Mouse (Mus musculus): ENCODE data around the gene Syt16. TPM values are rescaled to one million over a fixed set of nuclear protein-coding genes. Genes with fewer than 3 reads are reported as not detected.

The Syt16 gene
- total RNA-seq, 2 experiments from 2014 or later, result not detected

DNA sequence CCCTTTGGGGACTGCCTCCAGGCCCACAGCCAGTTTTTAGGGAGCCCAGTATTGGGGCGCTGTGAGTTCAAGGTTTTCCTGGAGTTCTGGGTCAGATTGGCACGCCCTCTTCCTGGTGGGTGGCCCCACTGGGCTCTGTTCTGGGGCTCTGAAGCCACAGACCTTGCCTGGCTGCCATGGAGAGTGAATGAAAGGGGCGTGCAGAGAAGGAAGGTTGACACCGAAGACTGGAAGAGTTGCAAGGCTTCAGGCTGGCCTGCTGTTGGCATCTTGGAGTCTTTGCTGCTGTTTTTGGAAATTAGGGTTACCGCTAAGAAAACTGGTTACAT lies 631 bp downstream of the Syt16 start:
- no peak for ATAC-seq (replicated peaks; ENCODE audit: low FRiP score, low TSS enrichment, poor library complexity, severe bottlenecking)

DNA sequence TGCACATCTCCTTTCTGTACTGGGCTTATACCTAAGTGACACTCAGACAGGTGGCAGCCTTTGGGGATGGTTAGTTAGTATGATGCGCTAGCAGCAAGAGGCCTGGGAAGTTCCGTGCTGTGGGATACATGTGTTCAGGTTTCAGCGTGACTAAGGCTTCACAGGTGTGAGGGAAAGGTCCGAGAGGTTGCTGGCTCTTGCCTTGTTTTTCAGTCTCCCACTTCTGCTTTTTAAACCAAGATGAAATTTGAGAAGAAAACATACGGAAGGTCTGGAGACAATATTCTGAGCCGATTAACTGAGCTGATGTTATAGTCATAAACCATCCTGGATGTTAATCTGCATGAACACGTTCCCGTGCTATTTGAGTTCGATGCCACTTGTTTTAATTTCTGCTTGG lies 5.0 kb downstream of the Syt16 start:
- no peak for ATAC-seq (replicated peaks; ENCODE audit: low FRiP score, low TSS enrichment, poor library complexity, severe bottlenecking)

DNA sequence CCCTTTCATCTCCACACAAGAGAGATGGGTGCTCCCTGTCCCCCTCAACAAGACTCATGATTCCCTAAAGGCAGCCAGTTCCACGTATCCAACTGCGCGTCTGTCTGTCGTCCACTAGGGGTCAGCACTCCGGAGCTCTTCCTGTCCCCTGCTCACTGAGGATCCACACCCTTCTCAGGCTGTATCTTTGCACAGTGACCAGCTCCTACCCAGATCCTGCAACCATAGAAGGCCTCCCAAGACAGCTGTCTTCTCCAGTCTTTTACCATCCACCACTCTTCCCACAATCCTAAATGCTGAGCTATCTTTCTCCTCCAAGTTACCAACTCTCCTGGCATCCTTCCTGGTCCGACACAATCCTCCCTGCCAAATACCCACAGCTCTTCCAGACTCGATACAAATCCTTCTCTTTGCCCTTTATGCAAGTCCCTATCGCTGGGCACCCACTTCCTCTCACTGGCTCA lies 12.0 kb downstream of the Syt16 start:
- ATAC-seq (replicated peaks; ENCODE audit: low FRiP score, low TSS enrichment, poor library complexity, severe bottlenecking), result peak; percentile 92

GRCm38 (mm10) chr12:74013739-74014138 lies 16.3 kb downstream of the Syt16 start:
- peak; percentile 87 for ATAC-seq (replicated peaks; ENCODE audit: low FRiP score, low TSS enrichment, poor library complexity, severe bottlenecking)

GRCm38 (mm10) chr12:74014739-74015270 lies 17.3 kb downstream of the Syt16 start:
- ATAC-seq (replicated peaks; ENCODE audit: low FRiP score, low TSS enrichment, poor library complexity, severe bottlenecking), result 0 out of 2 replicates have a peak, but pooled peaks have one; percentile 51

DNA sequence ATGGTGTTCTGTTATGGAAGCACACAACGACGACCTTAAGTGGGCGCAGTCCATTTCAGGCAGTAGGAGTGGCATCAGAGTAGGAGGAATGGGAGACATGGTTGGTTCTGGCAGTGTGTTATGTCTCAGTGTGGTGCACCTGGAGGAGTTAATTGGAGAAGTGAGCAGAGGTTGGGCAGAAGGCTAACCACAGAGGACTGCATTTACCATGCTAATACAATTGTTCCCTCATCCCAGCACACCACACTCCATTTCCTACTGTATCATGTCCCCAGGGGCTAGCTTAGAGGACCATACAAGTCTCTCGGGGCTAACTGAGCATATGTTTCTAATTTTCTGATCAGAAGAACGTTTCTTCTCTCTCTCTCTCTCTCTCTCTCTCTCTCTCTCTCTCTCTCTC lies 18.0 kb downstream of the Syt16 start:
- no peak for ATAC-seq (replicated peaks; ENCODE audit: low FRiP score, low TSS enrichment, poor library complexity, severe bottlenecking)

- ATAC-seq (replicated peaks; ENCODE audit: low FRiP score, low TSS enrichment, poor library complexity, severe bottlenecking), result no peak
These were observed 25.8 kb downstream of the Syt16 start for GRCm38 (mm10) chr12:74023260-74023659.

DNA sequence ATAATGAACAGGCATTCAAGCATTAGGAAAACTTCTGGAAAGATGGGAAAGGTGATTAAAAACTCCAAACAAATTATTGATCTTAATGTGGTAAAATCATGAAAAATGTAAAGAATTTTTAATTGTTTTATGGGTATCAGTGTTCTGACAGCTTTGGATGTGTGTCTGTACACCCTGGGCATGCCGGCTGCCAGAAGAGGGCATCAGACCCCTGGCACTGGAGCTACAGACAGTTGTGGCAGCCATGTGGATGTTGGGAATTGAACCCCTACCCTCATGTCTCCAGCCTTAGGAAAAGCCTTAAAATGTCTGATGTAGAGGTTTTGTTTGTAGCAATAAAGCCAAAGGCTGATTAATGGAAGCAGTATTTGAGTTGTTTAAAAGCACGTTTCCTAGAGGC lies 27.5 kb downstream of the Syt16 start:
- ATAC-seq (replicated peaks; ENCODE audit: low FRiP score, low TSS enrichment, poor library complexity, severe bottlenecking), result no peak

DNA sequence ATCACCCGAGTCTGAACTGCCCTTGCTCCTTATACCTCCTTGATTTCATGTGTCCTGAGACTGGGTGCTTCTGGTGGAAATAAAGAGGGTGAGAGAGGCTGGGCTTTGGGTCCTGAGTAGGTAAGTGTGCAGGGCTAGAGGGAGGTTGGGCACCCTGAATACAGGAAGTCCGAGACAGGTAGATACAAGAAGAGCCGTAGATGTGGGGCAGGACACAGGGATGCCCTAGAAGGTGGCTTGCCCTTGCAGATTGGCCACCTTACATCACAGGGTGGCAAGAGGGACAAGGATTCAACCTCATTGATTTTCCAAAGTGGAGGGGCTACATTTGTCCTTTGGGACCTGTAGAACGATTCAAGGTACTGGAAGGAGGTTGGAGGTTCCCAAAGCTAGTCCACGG lies 45.8 kb downstream of the Syt16 start:
- ATAC-seq (replicated peaks; ENCODE audit: low FRiP score, low TSS enrichment, poor library complexity, severe bottlenecking), result no peak

- ATAC-seq (replicated peaks; ENCODE audit: low FRiP score, low TSS enrichment, poor library complexity, severe bottlenecking), result no peak
These were observed 46.3 kb downstream of the Syt16 start for GRCm38 (mm10) chr12:74043755-74044154.

GRCm38 (mm10) chr12:74044241-74044640 lies 46.8 kb downstream of the Syt16 start:
- no peak for ATAC-seq (replicated peaks; ENCODE audit: low FRiP score, low TSS enrichment, poor library complexity, severe bottlenecking)

DNA sequence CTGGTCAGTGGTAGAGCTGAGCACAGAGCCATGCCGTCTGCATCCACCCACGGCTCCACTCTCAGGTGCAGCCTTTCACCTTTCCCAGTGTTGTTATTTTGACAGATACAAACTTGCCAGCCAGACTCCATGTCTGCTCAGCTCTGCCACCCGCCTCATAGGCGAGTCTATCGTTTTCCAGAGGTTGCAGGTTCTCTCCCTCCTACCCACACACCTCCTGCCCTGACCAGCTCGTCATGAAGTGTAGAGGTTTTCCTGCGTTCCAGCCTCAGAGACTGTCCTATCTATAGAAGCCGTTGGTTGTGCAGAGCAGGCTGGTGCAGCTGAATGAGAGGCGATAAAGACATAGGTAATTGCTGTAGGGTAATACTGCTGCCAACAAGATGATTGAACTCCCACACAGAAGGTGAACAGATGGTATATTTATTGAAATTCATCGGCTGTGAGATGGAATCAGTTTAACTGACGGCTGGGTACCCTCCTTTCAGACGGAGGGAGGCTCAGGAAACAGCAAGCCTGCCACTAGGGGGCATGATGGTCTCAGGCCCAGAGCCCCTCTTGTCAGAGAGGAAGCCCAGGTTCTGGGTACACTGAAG lies 58.0 kb downstream of the Syt16 start:
- ATAC-seq (replicated peaks; ENCODE audit: low FRiP score, low TSS enrichment, poor library complexity, severe bottlenecking), result no peak

- ATAC-seq (replicated peaks; ENCODE audit: low FRiP score, low TSS enrichment, poor library complexity, severe bottlenecking), result no peak
These were observed 58.7 kb downstream of the Syt16 start for GRCm38 (mm10) chr12:74056162-74056561.

GRCm38 (mm10) chr12:74062547-74062946 lies 65.1 kb downstream of the Syt16 start:
- ATAC-seq (replicated peaks; ENCODE audit: low FRiP score, low TSS enrichment, poor library complexity, severe bottlenecking), result no peak

- ATAC-seq (replicated peaks; ENCODE audit: low FRiP score, low TSS enrichment, poor library complexity, severe bottlenecking), result no peak
These were observed 71.5 kb downstream of the Syt16 start for GRCm38 (mm10) chr12:74068912-74069311.

DNA sequence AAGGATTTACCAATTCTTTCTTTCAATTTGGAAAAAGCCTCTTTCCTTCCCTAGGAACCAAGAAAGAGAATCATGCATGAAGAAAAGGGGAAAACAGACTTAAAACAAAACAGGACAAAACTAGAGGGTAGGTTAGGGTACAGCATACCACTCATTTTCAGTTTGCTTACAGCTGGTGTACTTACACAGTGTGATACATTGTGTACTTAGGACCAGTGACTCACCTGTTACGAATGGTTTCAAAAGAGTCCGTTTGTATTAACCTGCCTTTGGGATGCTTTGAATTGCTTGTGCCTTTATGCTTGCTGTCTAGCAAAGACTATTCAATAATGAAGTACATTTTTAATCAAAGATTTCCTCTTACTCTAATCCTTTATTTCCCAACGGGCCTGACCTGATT lies 78.1 kb downstream of the Syt16 start:
- no peak for ATAC-seq (replicated peaks; ENCODE audit: low FRiP score, low TSS enrichment, poor library complexity, severe bottlenecking)

DNA sequence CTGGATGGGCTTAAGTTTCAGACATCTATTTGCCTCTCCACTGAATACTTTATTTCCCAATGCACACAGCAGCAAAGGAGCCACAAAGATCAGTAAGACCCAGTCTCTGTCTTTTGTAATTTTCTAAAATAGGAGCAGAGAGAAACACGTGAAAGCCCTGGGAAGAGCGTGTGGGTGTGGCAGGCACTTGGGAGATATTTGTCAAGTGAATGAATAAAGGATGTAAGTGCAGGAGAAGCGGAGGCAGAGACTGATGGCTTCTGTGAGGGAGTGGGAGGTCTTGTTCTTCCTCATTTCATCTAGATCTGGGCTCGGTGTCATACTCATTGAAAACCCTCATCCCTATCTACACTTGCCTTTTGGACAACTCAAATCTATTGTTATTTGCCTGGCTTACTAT lies 78.6 kb downstream of the Syt16 start:
- no peak for ATAC-seq (replicated peaks; ENCODE audit: low FRiP score, low TSS enrichment, poor library complexity, severe bottlenecking)

GRCm38 (mm10) chr12:74081122-74081521 lies 83.7 kb downstream of the Syt16 start:
- ATAC-seq (replicated peaks; ENCODE audit: low FRiP score, low TSS enrichment, poor library complexity, severe bottlenecking), result no peak

DNA sequence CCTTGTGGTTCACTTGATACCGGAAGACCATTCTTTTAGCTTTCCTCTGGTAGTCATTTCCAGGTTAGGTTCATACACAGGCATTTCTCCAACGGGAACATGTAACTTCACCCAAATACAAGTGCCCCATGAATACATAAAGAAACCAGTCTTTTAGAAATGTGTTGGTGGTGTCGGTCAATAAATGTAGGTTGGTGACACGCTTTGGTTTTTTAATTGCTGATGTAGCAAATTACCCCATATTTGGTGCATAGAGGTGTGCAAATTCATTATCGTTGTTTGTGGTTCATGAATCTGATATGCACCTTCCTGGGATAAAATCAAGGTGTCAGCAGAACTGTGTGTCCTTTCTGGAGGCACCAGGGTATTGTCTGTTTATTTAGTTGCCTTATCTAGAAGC lies 86.9 kb downstream of the Syt16 start:
- ATAC-seq (replicated peaks; ENCODE audit: low FRiP score, low TSS enrichment, poor library complexity, severe bottlenecking), result no peak

DNA sequence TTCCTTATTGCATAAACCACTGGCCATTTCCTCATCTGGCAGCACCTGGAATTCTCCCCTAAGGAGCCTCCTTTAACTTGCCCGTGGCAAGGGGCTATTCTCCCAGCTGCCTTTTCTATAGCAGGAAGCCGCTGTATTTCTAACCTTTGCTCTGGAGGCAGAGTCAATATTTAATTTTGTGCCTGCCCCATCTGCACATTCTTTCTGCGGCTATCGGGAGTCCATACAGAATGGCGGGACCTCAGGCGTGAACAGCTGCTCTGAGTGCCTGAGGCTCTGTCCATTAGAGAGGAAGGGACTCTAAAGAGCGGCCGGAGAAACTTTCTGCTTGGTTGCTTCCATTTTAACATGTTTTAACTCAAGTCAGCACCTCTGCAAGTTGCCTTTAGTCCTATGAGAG lies 89.6 kb downstream of the Syt16 start:
- ATAC-seq (replicated peaks; ENCODE audit: low FRiP score, low TSS enrichment, poor library complexity, severe bottlenecking), result no peak

DNA sequence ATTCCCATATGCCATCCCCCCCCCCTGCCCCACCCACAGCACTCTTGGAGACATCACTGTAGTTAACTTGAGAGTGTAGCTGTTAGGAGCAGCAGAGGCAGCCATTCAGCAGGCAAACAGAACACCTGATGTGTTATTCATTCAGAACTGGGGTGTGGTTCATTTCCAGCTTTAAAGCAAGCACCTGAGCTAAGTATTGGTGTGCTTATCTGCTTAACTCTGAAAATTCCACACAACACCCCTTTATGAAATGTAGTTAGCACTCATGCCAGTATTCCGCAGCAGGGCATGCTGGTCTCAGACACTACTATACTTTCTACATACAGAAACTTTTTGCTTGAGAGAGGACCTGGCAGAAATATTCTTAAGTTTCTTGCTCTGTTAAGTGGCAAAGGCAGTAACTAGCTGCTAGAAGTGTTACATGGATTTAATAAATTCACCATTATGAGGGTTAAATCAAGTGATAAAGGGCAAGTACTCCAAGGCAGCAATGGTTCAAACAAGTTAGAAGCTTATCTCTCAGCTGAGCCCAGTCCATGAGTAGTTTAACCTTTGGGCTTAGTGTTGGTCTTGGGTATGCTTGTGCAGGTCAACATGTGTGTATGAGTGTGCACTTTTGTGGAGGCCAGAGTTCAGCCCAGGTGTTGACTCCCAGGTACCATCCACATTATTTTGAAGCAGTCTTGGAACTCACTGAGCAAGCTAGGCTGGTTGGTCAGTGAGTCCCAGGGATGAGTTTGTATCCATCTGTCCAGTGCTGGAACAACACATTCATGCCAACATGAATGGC lies 92.1 kb downstream of the Syt16 start:
- ATAC-seq (replicated peaks; ENCODE audit: low FRiP score, low TSS enrichment, poor library complexity, severe bottlenecking), result no peak
